Mouse (Mus musculus) E14TG2a.4 (cell line): Measurements from ENCODE around the gene Fam171b.

Experiments used
- H3K27me3 ChIP-seq: 2 replicates; pipeline ENCODE4 v1.6.1; 2014; ENCODE audit warnings: low read length, control low read depth; ENCODE audit not compliant: insufficient read depth
- H3K36me3 ChIP-seq: 2 replicates; pipeline ENCODE4 v1.6.1; 2014; ENCODE audit warnings: low read length, control low read depth; ENCODE audit not compliant: insufficient read depth
- H3K4me1 ChIP-seq: replicated peaks from 2 replicates; pipeline ENCODE4 v1.6.1; 2014; ENCODE audit warnings: low read depth, low read length, control low read depth
- H3K4me3 ChIP-seq: replicated peaks from 2 replicates; pipeline ENCODE4 v1.5.1; 2014; ENCODE audit warnings: mild to moderate bottlenecking, low read length
- H3K9me3 ChIP-seq: 2 replicates; pipeline ENCODE4 v1.6.1; 2014; ENCODE audit warnings: low read length, control low read depth
- CTCF ChIP-seq: conservative IDR thresholded peaks from 2 replicates; pipeline ENCODE4 v1.5.1; 2014; ENCODE audit warnings: low read length
- NANOG ChIP-seq: IDR thresholded peaks from 2 replicates; pipeline ENCODE4 v1.6.1; 2014; ENCODE audit warnings: borderline replicate concordance, low read length, mixed read lengths
- POU5F1 ChIP-seq: IDR thresholded peaks from 2 replicates; pipeline ENCODE4 v1.6.1; 2014; ENCODE audit warnings: low read length, borderline replicate concordance

Gene Fam171b

GRCm38 (mm10) chr2:83848495-83848894 lies 36.1 kb downstream of the Fam171b start:
- Histone ChIP-seq H3K27me3 (no peaks in the 10 kb centered on the region), H3K4me3 (no peak overlapping the region), H3K4me1 (no peaks in the 10 kb centered on the region), H3K36me3 (no peaks in the 10 kb centered on the region), H3K9me3 (no peaks in the 10 kb centered on the region)
- TF ChIP-seq NANOG (no peak), CTCF (no peak)

GRCm38 (mm10) chr2:83853423-83853822 lies 41.0 kb downstream of the Fam171b start:
- no peaks in the 10 kb centered on the region for H3K9me3 ChIP-seq
- H3K4me1 ChIP-seq: no peaks in the 10 kb centered on the region
- TF ChIP-seq NANOG (no peak), POU5F1 (no peak), CTCF (no peak)
- H3K27me3 ChIP-seq: no peaks in the 10 kb centered on the region
- H3K4me3 ChIP-seq: no peak overlapping the region
- no peaks in the 10 kb centered on the region for H3K36me3 ChIP-seq

GRCm38 (mm10) chr2:83856236-83856635 lies 43.8 kb downstream of the Fam171b start:
- Histone ChIP-seq H3K36me3 (no peaks in the 10 kb centered on the region), H3K4me1 (no peaks in the 10 kb centered on the region), H3K27me3 (no peaks in the 10 kb centered on the region), H3K9me3 (no peaks in the 10 kb centered on the region), H3K4me3 (no peak overlapping the region)
- no peak for TF ChIP-seq NANOG
- TF ChIP-seq POU5F1: no peak
- no peak for TF ChIP-seq CTCF

- Histone ChIP-seq H3K9me3 (no peaks in the 10 kb centered on the region), H3K36me3 (no peaks in the 10 kb centered on the region), H3K4me1 (no peaks in the 10 kb centered on the region), H3K4me3 (no peak overlapping the region), H3K27me3 (no peaks in the 10 kb centered on the region)
- TF ChIP-seq POU5F1 (no peak), NANOG (no peak), CTCF (no peak)
Observed at GRCm38 (mm10) chr2:83883850-83884420, 71.5 kb downstream of the Fam171b start.

- Histone ChIP-seq H3K4me1 (no peaks in the 10 kb centered on the region; the same call in 1 of the 2 replicates), H3K9me3 (no peaks in the 10 kb centered on the region), H3K27me3 (no peaks in the 10 kb centered on the region), H3K36me3 (no peaks in the 10 kb centered on the region), H3K4me3 (no peak overlapping the region)
- no peak for TF ChIP-seq POU5F1
- TF ChIP-seq NANOG: no peak
- TF ChIP-seq CTCF: no peak
Observed at GRCm38 (mm10) chr2:83893701-83894100, 81.3 kb downstream of the Fam171b start.

GRCm38 (mm10) chr2:83901896-83902540 lies 89.6 kb downstream of the Fam171b start:
- Histone ChIP-seq H3K4me3 (no peak overlapping the region), H3K4me1 (no peaks in the 10 kb centered on the region; the same call in 1 of the 2 replicates), H3K36me3 (no peaks in the 10 kb centered on the region), H3K9me3 (peaks cover 8% of the 10 kb centered on the region; the same call in 1 of the 2 replicates), H3K27me3 (no peaks in the 10 kb centered on the region)
- TF ChIP-seq CTCF (no peak), POU5F1 (no peak)

GRCm38 (mm10) chr2:83929478-83930088 lies 117.1 kb downstream of the Fam171b start:
- H3K4me1 ChIP-seq: no peaks in the 10 kb centered on the region
- TF ChIP-seq NANOG: no peak
- no peak for TF ChIP-seq POU5F1
- no peak for TF ChIP-seq CTCF
- H3K36me3 ChIP-seq: no peaks in the 10 kb centered on the region
- H3K4me3 ChIP-seq: no peak overlapping the region
- H3K9me3 ChIP-seq: peaks cover 22% of the 10 kb centered on the region
- H3K27me3 ChIP-seq: no peaks in the 10 kb centered on the region
